Mouse (Mus musculus) left cerebral cortex, postnatal 36 days (tissue): ENCODE measurements at regions not wholly inside any gene's neighbourhood (a gene's known extent, or its start where the extent isn't known, plus 50 kb on each side); places are given as distances from the start of the nearest gene placed in this dataset.
A peak's percentile ranks its signal among the peaks of the same experiment; 100 is the strongest.
"Not testable (repeated sequence)": the region's sequence is repeated elsewhere in the genome, so short reads cannot be mapped to it uniquely, and the experiment has no call there.

ENCODE experiments used
- DNase-seq, 2 experiments: peaks; one replicate each; pipeline ENCODE4 v3.0.0; 2021 to 2022; ENCODE audit warnings: low spot score in 2 of 2, mixed read lengths in 1 of 2
- intact Hi-C: fragments of 180-260 bp; cut with DNase I; formaldehyde crosslinking; loops from one replicate; pipeline ENCODE4 v1.15.1; 2025

DNA sequence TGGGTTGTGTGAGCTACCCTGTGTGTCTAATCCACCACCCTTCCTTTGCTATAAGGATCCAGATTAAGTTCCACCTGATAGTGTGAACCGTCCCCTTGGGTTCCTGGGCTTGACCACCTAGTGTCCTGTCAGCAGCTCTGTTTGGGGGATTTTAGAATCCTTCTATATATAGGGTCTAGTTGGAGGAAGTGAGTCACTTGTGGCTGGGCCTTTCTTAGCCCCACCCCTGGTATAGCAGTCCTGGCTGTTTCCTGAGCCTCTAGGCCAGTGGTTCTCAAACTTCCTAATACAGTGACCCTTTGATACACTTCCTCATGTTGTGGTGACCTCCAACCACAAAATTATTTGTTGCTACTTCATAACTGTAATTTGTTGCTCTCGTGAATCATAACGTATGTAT is 267.1 kb downstream of the Prex1 start:
- intact Hi-C loops, result no loop called here
- DNase-seq, result no peak

DNA sequence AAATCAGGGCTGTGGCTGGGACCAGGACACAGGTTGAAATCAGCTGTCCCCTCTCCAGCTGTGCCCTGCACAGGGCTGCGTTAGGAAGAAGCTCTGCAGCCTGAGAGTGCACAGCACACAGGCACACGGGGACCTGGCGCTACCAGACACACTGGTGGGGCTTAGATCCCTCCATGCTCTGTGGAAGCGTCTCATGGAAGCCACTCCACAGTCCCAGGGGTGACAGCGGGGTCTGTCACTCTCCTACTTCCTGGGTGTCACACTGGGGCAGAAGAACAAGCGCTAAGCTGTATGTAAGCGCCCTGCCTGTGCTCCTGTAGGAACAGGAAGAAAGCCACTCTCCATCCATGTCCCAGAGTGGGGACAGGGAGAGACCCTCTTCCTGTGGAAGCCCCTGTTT is 267.8 kb downstream of the Prex1 start:
- DNase-seq, intact Hi-C loops: not testable (repeated sequence)

DNA sequence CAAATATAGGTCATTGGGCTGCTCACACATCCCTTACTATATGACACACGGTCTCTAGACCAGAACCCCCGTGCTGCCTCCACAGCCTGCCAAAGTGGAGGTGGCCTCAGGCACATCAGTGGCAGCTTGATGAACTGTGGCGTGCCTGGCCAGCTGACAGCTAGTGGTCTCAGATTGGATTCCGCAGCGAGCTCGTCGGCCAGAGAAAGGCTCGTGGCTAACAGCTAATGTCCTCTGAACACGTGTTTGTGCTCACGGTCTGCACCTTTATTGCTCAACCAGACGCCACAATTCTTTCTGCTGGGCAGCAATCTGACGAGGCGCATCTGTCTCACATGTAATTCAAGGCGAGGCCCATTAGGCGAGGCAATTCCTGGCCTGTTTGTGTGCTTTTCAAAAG is 270.6 kb downstream of the Prex1 start:
- DNase-seq, result no peak
- intact Hi-C loops, result loop anchor here (5.0 kb wide), 3 partner anchors 91 to 336 kb away; partner anchors contain the start of gene Sulf2

DNA sequence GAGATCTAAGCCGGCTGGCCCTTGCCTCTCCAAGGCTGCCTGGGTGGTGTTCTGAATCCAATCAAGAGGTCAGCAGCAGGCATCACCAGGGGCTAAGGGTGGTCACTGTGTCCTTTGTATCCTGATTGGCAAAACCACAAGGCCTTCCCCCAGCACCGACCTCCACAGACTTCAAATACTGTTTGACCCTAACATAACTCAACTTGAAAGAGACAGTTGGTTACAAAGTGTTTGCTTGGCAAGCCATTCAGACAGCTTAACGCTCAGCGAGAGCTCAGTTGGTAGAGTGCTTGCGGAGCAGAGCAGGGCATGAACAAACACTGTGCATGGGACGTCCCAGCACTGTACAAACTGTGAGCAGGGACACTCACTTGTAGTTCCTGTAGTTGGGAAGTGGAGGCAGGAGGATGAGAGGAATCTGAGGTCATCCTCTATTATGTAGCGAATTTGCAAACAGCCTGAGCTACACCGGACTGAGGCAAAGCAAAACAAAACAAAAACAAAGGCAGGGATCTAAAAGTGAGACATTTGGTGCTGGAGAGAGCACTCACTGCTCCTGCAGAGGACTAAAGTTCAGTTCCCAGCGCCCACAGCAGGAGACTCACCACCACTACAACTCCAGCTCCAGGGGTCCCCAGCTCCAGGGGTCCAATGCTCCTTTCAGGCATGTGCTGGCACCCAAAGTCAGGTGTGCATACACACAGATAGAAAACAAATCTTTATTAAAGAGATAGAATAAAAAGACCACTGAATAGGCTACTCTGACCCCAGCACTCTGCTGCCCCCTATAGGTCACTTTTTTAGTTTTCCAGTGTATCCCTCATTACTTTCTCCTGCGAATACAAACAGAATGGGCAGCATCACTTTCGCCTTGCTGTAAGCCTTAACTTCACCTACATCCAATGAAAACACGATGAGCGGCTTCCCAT is 273.5 kb downstream of the Prex1 start:
- no peak for DNase-seq
- intact Hi-C loops, result loop anchor here (5.0 kb wide), 4 partner anchors 88 to 333 kb away; partner anchors contain the start of gene Sulf2

DNA sequence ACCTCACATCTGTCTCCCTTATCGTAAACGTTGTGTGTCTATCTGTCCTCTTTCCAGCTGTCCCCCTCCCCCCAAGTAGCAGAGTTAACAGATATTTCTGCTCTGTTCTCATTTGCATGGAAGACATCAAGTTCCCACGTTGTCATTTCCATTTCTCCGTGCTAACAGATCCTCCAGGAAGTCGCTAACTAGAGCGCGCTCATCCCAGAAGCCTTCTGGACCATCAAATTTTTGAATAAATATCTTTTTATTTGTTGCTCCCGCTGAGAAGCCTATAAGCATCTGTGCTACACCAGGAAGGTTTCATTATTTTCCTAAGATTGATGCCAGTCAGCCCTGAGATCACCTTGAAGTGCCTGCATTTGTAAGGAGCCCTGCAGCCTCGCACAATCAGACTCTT is 275.4 kb downstream of the Prex1 start:
- no peak for DNase-seq
- intact Hi-C loops, result loop anchor here (5.0 kb wide), 1 partner anchor 109 kb away; no protein-coding TSS in a partner anchor

DNA sequence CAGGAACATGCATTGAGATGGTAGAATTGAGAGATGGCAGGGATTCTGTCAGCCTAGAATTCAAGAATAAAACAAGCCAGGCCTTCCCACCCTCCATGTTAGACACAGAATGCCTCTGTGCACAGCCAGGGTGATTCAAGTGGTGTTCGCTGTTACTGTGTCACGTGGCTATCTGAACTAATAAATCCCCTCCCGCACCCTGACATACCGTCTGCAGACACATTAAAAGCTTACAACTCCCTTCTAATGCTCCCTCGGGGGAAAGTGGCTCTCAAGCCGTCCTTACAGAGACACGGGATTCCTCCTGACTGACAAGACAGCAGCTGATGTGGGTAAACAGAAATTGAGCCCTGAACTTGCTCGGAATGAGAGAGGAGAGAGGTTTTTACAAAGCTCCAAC is 279.1 kb downstream of the Prex1 start:
- no peak for DNase-seq
- intact Hi-C loops, result loop anchor here (5.0 kb wide), 1 partner anchor 128 kb away; no protein-coding TSS in a partner anchor

DNA sequence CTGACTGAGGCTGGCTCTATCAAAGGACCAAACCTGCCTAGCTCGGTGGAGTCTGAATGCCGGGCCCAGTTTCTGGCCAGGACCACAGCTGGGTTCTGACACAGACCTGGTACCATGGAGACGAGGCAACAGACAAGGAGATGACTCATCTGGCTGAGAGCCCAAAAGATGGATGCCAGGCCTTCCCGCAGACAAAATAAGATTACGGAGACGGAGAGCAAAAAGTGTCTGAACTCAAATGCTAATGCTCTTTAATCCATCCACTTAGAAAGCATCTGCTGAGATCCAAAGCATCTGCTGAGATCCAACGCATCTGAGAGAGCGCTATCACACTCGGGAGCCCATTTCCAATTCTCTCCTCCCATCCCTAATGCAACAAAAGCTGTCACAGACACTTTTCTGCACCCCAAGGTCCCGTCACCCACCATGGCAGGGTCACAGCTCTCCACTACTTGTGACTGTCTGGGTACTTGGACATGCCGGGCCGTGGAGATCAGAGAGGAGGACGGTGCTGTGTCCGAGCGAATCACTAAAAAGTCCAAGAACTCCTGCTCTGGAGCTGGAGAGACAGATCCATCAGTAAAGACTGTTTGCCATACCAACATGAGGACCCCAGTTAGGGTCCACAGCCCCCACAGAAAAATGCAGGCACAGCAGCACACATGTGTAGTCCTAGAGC is 278.3 kb upstream of the Sulf2 start:
- DNase-seq, result peak; percentile 69 to 80

DNA sequence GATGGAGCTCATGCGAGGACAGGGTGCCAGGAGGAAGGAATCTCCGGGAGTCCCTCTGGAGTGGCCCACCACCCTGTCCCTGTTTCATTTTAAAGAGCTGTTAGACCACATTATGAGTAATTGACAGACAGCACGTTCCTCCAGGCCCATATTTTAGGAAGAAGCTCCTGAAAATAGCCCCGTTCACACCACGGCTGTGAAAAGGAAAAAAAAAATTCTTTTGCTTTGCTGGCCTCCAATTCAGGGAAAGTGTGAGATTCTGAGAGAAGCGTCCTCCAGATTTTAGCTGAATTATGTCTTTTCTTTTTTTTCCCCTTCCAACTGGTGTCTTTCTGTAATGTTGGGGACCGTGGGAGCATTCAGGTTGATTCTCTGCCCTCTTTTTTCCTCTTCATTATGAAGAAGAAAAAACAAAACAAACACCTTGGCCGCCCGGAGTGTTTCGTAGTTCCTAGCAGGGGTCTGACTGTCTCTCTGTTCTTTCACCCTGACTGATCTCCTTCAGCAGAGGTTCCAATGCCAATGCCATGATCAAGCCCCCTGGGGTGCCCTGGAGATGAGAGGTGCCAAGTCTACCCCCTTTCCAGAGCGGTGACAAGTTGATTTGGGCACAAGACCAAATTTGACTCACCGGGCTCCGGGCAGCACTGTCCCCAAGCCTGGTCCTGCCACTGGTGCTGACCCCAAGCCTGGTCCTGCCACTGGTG is 277.6 kb upstream of the Sulf2 start:
- DNase-seq, result peak; percentile 38
- intact Hi-C loops, result loop anchor here (2.0 to 5.0 kb wide), 2 partner anchors 16 to 129 kb away; no protein-coding TSS in a partner anchor

More for the DNA sequence above, 278.3 kb upstream of the Sulf2 start:
- intact Hi-C loops, result loop anchor here (2.0 to 5.0 kb wide), 2 partner anchors 17 to 129 kb away; no protein-coding TSS in a partner anchor

DNA sequence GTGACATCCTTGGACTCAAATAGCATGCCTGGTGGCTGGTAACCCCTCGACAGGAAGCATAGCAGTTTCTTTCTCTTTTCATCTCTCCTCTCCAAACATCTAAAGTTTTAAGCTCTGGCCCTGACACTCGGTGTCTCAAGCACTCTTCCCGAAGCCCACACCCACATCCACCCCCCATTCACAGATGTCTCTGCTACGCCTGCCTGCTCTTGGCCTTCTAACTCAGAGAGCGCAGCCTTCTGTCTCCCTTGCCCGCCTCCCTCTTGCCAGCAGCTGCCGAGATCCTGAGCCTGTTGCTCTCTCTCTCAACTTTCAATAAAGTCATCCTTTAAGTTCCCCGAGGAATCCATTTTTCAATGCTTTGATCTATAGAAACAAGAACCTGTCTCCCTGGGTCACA is 277.1 kb upstream of the Sulf2 start:
- DNase-seq, result no peak
- intact Hi-C loops, result loop anchor here (2.0 to 5.0 kb wide), 2 partner anchors 16 to 130 kb away; no protein-coding TSS in a partner anchor

DNA sequence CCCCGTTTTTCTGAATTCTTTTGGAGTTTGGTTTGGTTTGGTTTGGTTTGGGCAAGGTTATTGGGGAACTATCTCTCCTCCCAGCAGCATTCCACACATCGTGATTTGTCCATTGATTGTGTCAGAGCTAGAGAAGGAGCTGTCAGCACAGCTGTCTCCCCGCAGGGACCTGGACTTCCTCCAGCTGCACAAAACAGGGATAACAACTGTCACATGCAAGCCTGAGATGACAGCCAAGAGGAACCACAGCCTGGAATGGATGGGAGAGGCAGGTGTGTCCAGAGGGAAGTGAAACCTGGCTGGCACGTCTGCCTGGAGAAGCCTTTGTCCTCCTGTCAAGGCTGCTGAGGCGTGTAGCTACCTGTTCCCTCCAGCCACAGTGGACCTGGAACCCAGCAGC is 274.5 kb upstream of the Sulf2 start:
- intact Hi-C loops, result loop anchor here (5.0 kb wide), 1 partner anchor 132 kb away; no protein-coding TSS in a partner anchor
- no peak for DNase-seq

DNA sequence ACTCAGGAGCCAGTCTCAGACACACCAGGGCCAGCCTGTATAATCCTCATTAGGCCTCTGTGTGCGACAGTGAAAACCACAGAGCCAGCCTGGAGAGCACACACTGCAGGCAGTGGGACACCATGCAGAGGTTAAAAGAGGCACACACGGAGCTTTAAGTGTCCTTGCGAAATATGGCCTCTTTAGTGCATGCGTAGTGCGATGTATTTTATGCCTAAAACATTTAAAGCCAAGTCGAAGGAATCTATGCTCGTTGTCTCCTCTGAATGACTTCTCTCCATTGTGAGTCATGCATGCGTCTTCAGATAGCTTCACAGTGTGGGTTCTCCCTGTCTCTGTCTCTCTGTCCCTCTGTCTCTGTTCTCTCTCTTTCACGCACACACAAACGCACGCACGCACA is 274.0 kb upstream of the Sulf2 start:
- intact Hi-C loops, result no loop called here

DNA sequence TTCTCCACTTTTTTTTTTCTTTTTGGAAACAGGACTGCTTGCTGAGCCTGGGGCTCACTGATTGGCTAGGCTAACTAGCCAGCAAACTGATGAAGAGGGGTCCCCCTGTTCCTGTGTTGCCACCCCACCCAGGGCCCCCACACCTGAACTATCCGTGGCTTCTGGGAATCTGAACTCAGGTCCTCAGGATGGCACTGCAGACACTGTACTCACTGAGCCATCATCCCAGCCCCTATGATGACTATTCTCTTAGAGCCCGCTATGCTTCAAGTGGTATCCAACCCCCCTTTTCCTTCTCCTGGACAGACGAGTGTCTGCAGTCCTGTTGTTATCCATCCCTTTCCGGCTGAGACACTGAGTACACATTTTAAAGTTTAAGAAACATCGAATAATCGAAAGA is 271.9 kb upstream of the Sulf2 start:
- intact Hi-C loops, result no loop called here
- DNase-seq, result no peak

More for the DNA sequence above, 274.0 kb upstream of the Sulf2 start:
- no peak for DNase-seq

DNA sequence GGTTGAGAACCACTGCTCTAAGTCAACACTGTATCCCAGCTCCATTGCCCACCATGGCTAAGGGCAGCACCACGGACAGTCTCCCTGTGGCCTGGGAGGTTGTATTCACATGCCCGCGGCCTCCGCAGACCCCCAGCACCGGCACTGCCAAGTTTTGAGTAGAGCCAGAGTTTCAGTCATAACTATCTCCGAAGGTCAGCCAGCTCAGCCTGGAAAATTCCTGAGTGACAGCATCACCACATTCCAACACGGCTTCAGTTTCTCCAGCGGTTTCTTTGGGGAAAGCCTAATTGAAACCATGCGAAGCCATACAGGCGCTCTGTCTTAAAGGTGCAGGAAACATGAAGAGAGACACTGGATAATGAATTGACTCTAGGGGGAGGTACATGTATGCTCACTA is 271.5 kb upstream of the Sulf2 start:
- DNase-seq, result no peak
- intact Hi-C loops, result no loop called here

DNA sequence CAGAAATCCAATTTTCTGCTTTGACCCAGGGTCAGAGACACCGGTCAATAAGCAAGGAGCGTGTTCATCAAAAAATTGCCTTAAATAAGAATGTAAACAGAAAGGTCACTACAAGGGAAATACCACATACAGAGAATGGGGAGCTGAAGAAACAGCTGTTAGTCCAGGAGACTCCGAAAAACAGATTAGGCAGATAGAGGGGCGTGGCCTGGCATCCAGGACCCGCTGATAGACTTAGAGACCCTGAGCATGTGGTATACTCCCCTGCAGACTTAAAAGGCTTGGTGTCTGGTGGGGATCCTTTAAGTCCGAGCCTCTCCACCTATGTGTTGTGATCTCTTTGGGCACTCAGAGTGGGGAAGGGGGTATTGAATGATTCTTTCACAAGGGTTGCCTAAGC is 271.0 kb upstream of the Sulf2 start:
- intact Hi-C loops, result no loop called here

DNA sequence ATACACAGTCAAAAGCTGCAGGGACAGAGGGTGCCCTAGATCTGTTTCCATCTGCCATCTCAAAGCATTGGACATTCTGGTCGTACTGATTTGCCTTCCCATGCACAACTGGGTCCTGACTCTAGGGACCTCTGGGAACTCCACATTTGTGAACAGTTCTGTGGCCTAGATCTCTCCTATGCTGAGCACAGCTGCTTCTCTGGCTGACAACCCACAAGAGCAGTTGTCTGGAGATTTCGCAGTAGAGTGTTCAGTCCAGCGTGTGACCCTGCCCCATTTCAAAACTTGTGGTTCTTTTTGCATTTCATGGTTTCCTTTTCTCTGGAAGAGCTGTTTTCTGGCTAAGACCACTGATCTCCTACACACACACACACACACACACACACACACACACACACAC is 269.7 kb upstream of the Sulf2 start:
- no peak for DNase-seq
- intact Hi-C loops, result no loop called here

More for the DNA sequence above, 271.0 kb upstream of the Sulf2 start:
- no peak for DNase-seq

DNA sequence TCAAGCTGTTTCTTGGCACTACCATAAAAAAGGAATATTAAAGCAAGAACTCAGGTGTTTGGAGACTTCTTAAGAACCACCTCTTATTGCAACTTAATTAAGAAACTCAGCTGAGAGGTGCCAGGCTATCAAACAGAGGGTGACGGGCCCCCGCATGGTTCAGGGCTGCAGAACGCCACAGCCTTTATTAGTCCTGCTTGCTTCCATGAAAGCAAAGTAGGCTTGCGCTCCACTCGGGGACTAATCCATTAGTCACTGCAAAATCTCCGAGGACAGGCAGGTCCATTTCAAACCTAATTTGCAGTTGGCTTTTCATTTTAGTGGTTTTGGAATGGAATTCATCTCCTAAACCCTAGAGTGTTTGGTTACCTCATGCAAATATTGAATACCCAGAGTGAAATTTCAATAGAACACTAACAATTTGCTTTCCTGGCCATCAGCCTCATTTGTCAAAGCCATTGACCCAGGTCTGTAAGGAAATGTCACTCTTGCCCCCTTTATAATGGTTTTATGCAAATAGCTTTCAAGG is 267.7 kb upstream of the Sulf2 start:
- no peak for DNase-seq
- intact Hi-C loops, result no loop called here

DNA sequence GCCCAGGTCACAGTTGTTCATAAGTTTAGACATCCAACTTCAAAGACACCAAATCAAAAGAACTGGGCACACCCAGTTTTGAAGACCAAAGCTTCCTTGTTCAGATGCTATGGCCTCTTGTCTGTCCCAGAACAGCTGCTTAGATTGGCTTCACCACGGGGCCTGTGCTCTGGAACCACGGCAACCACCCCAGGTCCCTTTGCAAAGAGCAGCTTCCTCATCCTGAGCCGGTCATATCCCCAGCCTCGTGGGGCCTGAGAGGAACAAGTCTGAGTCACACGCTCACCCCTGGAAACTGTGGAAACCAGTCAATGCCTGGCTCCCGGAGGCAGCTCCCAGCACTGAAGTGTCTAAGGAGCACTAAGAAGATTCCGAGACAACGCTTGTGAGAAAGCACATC is 264.8 kb upstream of the Sulf2 start:
- intact Hi-C loops, result no loop called here
- no peak for DNase-seq

DNA sequence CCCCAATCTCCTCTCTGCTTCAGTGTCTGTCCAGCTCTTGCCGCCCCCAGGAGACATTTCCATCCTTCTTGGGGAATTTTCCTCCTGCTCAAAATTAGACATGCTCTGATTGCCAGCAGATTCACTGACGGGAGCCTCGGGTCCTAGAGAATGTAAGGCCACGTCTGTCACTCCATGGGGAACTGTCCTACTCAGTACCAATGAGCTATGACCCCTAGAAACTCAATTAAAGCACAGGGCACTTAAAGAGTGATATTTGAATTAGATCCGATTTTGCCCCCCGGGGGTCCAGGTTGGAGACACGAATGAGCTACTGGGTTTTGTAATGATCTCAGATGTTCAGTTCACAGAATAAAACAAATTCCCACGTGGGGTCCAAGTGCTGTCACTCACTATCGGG is 263.8 kb upstream of the Sulf2 start:
- intact Hi-C loops, result loop anchor here (1.0 kb wide), 1 partner anchor 139 kb away; no protein-coding TSS in a partner anchor
- no peak for DNase-seq

DNA sequence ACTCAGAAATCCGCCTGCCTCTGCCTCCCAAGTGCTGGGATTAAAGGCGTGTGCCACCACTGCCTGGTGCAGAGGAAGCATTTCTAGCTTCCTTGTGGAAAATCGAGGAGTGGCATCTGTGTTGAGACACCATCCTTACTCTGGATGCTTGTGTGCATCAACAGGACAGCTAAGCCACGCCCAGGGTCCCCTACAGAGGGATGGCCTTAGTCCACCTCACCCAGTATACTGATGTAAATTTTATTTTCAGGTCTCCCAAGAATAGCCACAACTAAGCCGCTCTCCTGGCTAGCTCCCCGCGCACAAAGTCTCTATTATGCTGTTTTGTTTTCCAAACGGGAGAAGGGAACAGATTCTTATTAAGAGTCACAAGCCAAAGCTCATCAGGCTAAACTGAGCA is 262.8 kb upstream of the Sulf2 start:
- no peak for DNase-seq
- intact Hi-C loops, result no loop called here
